Mouse (Mus musculus) heart, adult 10 weeks (tissue): ENCODE results near the gene Kin. TPM values are rescaled to one million over a fixed set of nuclear protein-coding genes. Genes with fewer than 3 reads are reported as not detected.

Source experiments
- polyA plus RNA-seq: library from polyadenylated mRNA; stranded (reverse); fragments of 350-450 nt; fragmentation: Illumina TruSeq; extraction: RNeasy Lipid Tissue Mini Kit (QIAGEN cat#74804); gene quantifications from one replicate; pipeline ENCODE4 v1.2.3, GENCODE M21; 2014; ENCODE audit warnings: low read depth, low replicate concordance

Gene Kin
- 16.5 TPM for polyA plus RNA-seq

GRCm38 (mm10) chr2:10080310-10081010 is at the start of gene Kin, which contains the start of gene Atp5c1:
Gene Kin, plus strand, starts transcription at chr2:10080593.
Gene Atp5c1, minus strand, starts transcription at chr2:10080510.

GRCm38 (mm10) chr2:10048461-10048860 is 31.9 kb upstream of the Kin start, which contains the start of gene Taf3:
Gene Taf3, minus strand, starts transcription at chr2:10048596.

GRCm38 (mm10) chr2:10131296-10131695 is 50.9 kb downstream of the Kin start, which contains the start of gene Itih2:
Gene Itih2, minus strand, starts transcription at chr2:10131396.

Other genes with a start within 250 kb of the Kin start
- gene 4930412O13Rik, start 199.3 kb upstream of the Kin start, polyA plus RNA-seq: not detected
- gene 9230102O04Rik, start 191.1 kb upstream of the Kin start, polyA plus RNA-seq: not detected
- 0.60 TPM for gene Gata3, start 190.6 kb upstream of the Kin start, polyA plus RNA-seq
- 7.6 TPM for gene Taf3, start 32.0 kb upstream of the Kin start, polyA plus RNA-seq
- gene Atp5c1, start 83 bp upstream of the Kin start, polyA plus RNA-seq: 2,486 TPM
- gene Itih2, start 50.8 kb downstream of the Kin start, polyA plus RNA-seq: 1.3 TPM
- 3.5 TPM for gene Itih5, start 73.0 kb downstream of the Kin start, polyA plus RNA-seq